Mouse (Mus musculus) lung, postnatal 0 days (tissue): Measurements from ENCODE around the gene Ypel2. TPM values are rescaled to one million over a fixed set of nuclear protein-coding genes. Genes with fewer than 3 reads are reported as not detected.
A peak's percentile ranks its signal among the peaks of the same experiment; 100 is the strongest.

ENCODE experiments used
- ATAC-seq: fragments of 200-750 bp; cut with Nextera tagmentation; 2 replicates; pipeline ENCODE4 v1.8.0; 2017; ENCODE audit warnings: moderate library complexity
- DNase-seq: peaks from one replicate; pipeline ENCODE4 v3.0.0-alpha.2; 2016; ENCODE audit warnings: low spot score
- H3K27ac ChIP-seq: fragments of 300-500 bp; sonication (generic); 2 replicates; pipeline ENCODE4 v1.5.1; 2014; ENCODE audit warnings: antibody characterized with exemption, mild to moderate bottlenecking, low read length, mixed read lengths
- H3K27me3 ChIP-seq: fragments of 300-500 bp; sonication (generic); replicated peaks from 2 replicates; pipeline ENCODE4 v1.6.1; 2014; ENCODE audit warnings: low read length, mixed read lengths; ENCODE audit not compliant: insufficient read depth
- H3K36me3 ChIP-seq: fragments of 300-500 bp; sonication (generic); 2 replicates; pipeline ENCODE4 v1.6.1; 2014; ENCODE audit warnings: low read length, mixed read lengths; ENCODE audit not compliant: insufficient read depth
- H3K4me1 ChIP-seq: fragments of 300-500 bp; sonication (generic); 2 replicates; pipeline ENCODE4 v1.6.1; 2014; ENCODE audit warnings: antibody characterized with exemption, low read depth, low read length, mixed read lengths; ENCODE audit not compliant: insufficient read depth
- H3K4me2 ChIP-seq: fragments of 300-500 bp; sonication (generic); replicated peaks from 2 replicates; pipeline ENCODE4 v1.6.1; 2014; ENCODE audit warnings: low read depth, mild to moderate bottlenecking, low read length, moderate library complexity, mixed read lengths
- H3K4me3 ChIP-seq: fragments of 300-500 bp; sonication (generic); 2 replicates; pipeline ENCODE4 v1.5.1; 2014; ENCODE audit warnings: low read depth, low read length
- H3K9ac ChIP-seq: fragments of 300-500 bp; sonication (generic); replicated peaks from 2 replicates; pipeline ENCODE4 v1.6.1; 2014; ENCODE audit warnings: low read depth, mild to moderate bottlenecking
- H3K9me3 ChIP-seq: fragments of 300-500 bp; sonication (generic); 2 replicates; pipeline ENCODE4 v1.6.1; 2016; ENCODE audit warnings: low read length, mixed read lengths
- CTCF ChIP-seq: IDR thresholded peaks from 2 replicates; pipeline ENCODE4 v1.5.1; 2016; ENCODE audit warnings: antibody characterized with exemption, mild to moderate bottlenecking
- EP300 ChIP-seq: IDR thresholded peaks from 2 replicates; pipeline ENCODE4 v1.6.1; 2016; ENCODE audit warnings: antibody characterized with exemption, mild to moderate bottlenecking, control low read depth
- WGBS: fragments of 180-500 bp; shearing (Covaris S2); extraction: QIAGEN DNeasy Blood & Tissue Kit; methylation state at CpG from one replicate; pipeline ENCODE4 v1.1.7; 2014; 5-methylcytosine and 5-hydroxymethylcytosine counted together
- polyA plus RNA-seq: library from polyadenylated mRNA; unstranded; fragments of >200 nt; fragmentation: Nextera tagmentation; extraction: Ambion mirVana; gene quantifications from 2 replicates; pipeline ENCODE4 v1.2.1, GENCODE M21; 2015

The Ypel2 gene
- polyA plus RNA-seq, 1 experiment from 2014 or later: 8.5 TPM

GRCm38 (mm10) chr11:86923654-86924053 is 69.9 kb downstream of the Ypel2 start:
- H3K9ac ChIP-seq: no peak overlapping the region
- TF ChIP-seq EP300: no peak
- no peak for TF ChIP-seq CTCF
- no peak overlapping the region for H3K4me3 ChIP-seq
- no peaks in the 10 kb centered on the region for H3K4me1 ChIP-seq
- H3K36me3 ChIP-seq: no peaks in the 10 kb centered on the region
- no peak overlapping the region for H3K27ac ChIP-seq
- 65% methylated on average over 2 of the region's 2 CpGs for WGBS
- H3K27me3 ChIP-seq: no peaks in the 10 kb centered on the region
- ATAC-seq (no peak), DNase-seq (no peak)
- H3K9me3 ChIP-seq: no peaks in the 10 kb centered on the region
- no peak overlapping the region for H3K4me2 ChIP-seq

DNA sequence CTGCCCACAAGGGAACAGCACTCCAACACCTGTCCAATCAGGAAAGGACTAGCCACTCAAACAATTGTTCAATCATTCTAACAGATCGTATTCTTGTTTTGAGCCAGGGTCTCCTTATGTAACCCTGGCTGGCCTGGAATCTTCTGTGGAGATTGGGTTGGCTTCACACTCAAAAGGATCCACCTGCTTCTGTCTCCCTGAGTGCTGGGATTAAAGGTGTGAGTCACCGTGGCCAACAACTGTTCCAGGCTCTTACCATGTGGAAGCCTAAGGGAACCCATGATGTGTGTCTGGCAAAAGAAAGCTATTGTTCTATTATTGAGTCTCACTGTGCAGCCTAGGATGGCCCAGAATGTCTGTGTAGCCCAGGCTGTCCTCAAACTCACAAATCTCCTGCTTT is 71.5 kb downstream of the Ypel2 start:
- H3K4me1 ChIP-seq: no peaks in the 10 kb centered on the region
- H3K27ac ChIP-seq: no peak overlapping the region
- no peak overlapping the region for H3K4me3 ChIP-seq
- no peaks in the 10 kb centered on the region for H3K27me3 ChIP-seq
- WGBS: 86% methylated on average over 2 of the region's 2 CpGs
- no peaks in the 10 kb centered on the region for H3K36me3 ChIP-seq
- no peak overlapping the region for H3K4me2 ChIP-seq
- ATAC-seq: no peak
- H3K9ac ChIP-seq: no peak overlapping the region
- DNase-seq: no peak
- H3K9me3 ChIP-seq: no peaks in the 10 kb centered on the region
- TF ChIP-seq EP300: no peak
- no peak for TF ChIP-seq CTCF

DNA sequence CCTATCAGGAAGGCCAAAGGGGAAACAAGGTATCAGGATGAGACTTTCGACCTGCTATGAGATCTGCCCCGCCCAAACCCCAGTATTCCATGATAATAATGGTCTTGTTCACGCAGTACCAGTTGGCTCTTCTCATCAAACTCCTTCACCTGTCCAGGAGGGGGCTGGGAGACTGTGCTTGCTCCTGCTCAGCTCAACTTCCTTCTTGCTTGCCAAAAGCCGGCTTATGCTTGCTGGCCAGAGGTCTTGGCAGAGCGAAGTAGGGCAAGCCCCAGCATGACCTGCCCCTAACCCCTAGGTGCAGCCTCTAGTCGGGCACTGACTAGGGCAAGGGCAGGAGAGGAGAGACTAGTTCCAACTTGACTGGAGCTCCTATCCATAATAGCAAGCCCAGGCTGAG is 72.2 kb downstream of the Ypel2 start:
- Histone ChIP-seq H3K36me3 (no peaks in the 10 kb centered on the region), H3K9ac (no peak overlapping the region), H3K4me2 (no peak overlapping the region), H3K9me3 (no peaks in the 10 kb centered on the region), H3K27me3 (no peaks in the 10 kb centered on the region), H3K4me3 (no peak overlapping the region), H3K27ac (no peak overlapping the region), H3K4me1 (no peaks in the 10 kb centered on the region)
- WGBS: 74% methylated on average over 6 of the region's 6 CpGs
- TF ChIP-seq CTCF (no peak), EP300 (no peak)
- DNase-seq: no peak
- ATAC-seq: no peak

DNA sequence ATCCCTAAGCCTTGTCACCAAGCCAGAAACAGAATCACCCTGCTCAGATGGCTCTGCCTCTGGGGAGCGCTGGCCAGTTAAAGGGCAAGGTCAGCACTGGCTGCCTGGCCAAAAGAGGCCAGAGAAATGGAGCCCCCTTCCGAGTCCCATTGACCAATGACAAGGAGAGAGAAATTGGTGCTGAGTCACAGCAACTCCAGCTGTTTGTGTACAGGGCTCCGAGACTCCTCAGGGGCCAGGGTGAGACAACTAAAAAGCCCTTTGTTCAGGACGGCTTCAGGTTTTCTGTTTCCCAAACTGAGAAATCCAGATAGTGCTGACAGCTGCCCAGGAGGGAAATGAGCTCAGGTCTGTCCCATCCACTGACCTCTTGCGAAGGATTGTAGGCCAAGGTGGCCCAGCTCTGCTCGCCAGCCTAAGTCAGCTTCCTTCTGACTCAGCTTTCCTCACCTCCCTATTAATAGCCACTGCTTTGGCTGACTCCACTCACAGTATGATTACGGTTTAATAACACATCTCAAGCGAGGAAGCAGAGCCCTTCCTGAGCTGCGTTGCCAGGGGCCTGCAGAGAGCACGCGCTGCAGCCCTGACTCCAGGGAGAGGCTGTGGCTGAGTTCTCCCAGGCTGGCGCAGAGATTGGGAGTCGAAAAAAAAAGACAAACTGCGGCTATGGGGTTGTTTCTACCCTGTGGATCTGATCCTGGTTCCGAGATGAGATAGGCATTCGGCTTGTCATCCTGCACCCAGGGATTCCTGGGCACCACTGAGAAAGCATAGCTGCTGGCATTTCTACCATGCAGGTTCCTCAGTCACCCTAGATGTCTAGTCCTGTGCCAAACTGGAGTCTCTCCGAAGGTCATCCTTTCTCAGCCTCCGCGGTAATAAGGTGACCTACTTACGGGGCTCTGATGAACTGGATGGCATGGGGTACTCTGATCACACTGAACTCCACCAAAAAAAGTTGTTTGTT is 73.1 kb downstream of the Ypel2 start:
- no peak overlapping the region for H3K9ac ChIP-seq
- no peaks in the 10 kb centered on the region for H3K9me3 ChIP-seq
- H3K27me3 ChIP-seq: no peaks in the 10 kb centered on the region
- no peak overlapping the region for H3K4me2 ChIP-seq
- ATAC-seq: peak; percentile 50
- 52% methylated on average over 20 of the region's 20 CpGs for WGBS
- no peaks in the 10 kb centered on the region for H3K4me1 ChIP-seq
- H3K27ac ChIP-seq: no peak overlapping the region
- H3K4me3 ChIP-seq: no peak overlapping the region
- H3K36me3 ChIP-seq: no peaks in the 10 kb centered on the region
- TF ChIP-seq CTCF (no peak), EP300 (no peak)
- DNase-seq: peak; percentile 40

DNA sequence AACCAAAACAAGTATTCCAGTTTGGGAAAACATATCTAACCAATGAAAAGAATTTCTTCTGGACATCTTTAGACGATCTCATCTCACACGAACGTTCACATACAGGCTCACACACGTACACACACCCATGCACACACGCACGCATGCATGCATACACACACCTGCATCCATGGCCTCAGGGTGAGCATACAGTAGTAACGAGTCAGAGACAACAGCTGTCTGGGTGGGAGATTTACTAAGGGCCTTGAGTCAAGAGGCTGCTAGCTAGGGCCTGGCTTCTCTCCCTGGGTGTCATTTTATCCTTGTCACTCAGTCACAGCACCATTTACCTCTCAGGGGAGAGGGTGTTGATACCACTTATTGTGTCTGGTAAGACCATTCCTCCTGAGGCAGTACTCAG is 74.0 kb downstream of the Ypel2 start:
- no peak overlapping the region for H3K4me2 ChIP-seq
- H3K36me3 ChIP-seq: no peaks in the 10 kb centered on the region
- no peaks in the 10 kb centered on the region for H3K9me3 ChIP-seq
- no peak overlapping the region for H3K27ac ChIP-seq
- no peaks in the 10 kb centered on the region for H3K4me1 ChIP-seq
- 93% methylated on average over 7 of the region's 7 CpGs for WGBS
- DNase-seq: no peak
- no peak overlapping the region for H3K4me3 ChIP-seq
- no peak overlapping the region for H3K9ac ChIP-seq
- no peak for ATAC-seq
- TF ChIP-seq EP300 (no peak), CTCF (no peak)
- no peaks in the 10 kb centered on the region for H3K27me3 ChIP-seq

DNA sequence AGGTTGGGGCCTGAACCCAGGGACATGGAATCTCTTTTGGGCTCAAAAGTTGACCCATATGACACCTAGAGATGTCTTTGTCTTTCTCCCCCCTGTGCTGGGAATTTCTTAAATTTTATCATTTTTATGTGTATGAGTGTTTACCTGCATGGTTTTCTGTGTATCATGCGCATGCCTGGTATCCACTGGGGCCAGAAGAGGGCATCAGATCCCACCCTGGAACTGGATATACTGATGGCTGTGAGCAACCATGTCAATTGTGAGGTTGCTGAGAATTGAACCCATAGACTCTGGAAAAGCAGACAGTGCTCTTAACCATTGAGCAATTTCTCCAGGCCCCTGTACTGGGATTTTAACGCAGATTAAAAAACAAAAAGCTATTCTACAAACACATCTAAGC is 76.0 kb downstream of the Ypel2 start:
- no peak overlapping the region for H3K27ac ChIP-seq
- no peaks in the 10 kb centered on the region for H3K27me3 ChIP-seq
- no peak overlapping the region for H3K9ac ChIP-seq
- ATAC-seq: no peak
- WGBS: 95% methylated on average over 2 of the region's 2 CpGs
- H3K9me3 ChIP-seq: no peaks in the 10 kb centered on the region
- H3K4me2 ChIP-seq: no peak overlapping the region
- no peaks in the 10 kb centered on the region for H3K4me1 ChIP-seq
- no peak for DNase-seq
- H3K36me3 ChIP-seq: no peaks in the 10 kb centered on the region
- TF ChIP-seq CTCF: peak; percentile 24
- no peak for TF ChIP-seq EP300
- H3K4me3 ChIP-seq: no peak overlapping the region
